Mouse (Mus musculus) embryonic facial prominence, embryonic 15.5 days (tissue): ENCODE data around the gene Ctdspl. TPM values are rescaled to one million over a fixed set of nuclear protein-coding genes. Genes with fewer than 3 reads are reported as not detected.

Experiments
- ATAC-seq: fragments of 200-750 bp; cut with Nextera tagmentation; 2 replicates; pipeline ENCODE4 v1.8.0; 2017; ENCODE audit warnings: low read depth, moderate TSS enrichment; ENCODE audit not compliant: insufficient number of reproducible peaks, low FRiP score, low TSS enrichment
- H3K27ac ChIP-seq: fragments of 300-500 bp; sonication (generic); replicated peaks from 2 replicates; pipeline ENCODE4 v1.5.1; 2015; ENCODE audit warnings: mild to moderate bottlenecking, inconsistent platforms
- H3K27me3 ChIP-seq: fragments of 300-500 bp; sonication (generic); 2 replicates; pipeline ENCODE4 v1.6.1; 2015; ENCODE audit warnings: inconsistent platforms
- H3K36me3 ChIP-seq: fragments of 300-500 bp; sonication (generic); 2 replicates; pipeline ENCODE4 v1.6.1; 2015; ENCODE audit warnings: mild to moderate bottlenecking, inconsistent platforms
- H3K4me1 ChIP-seq: fragments of 300-500 bp; sonication (generic); 2 replicates; pipeline ENCODE4 v1.6.1; 2015; ENCODE audit warnings: inconsistent platforms
- H3K4me2 ChIP-seq: fragments of 300-500 bp; sonication (generic); replicated peaks from 2 replicates; pipeline ENCODE4 v1.6.1; 2015; ENCODE audit warnings: mild to moderate bottlenecking, inconsistent platforms
- H3K4me3 ChIP-seq: fragments of 300-500 bp; sonication (generic); replicated peaks from 2 replicates; pipeline ENCODE4 v1.5.1; 2015; ENCODE audit warnings: mild to moderate bottlenecking, inconsistent platforms
- H3K9ac ChIP-seq: fragments of 300-500 bp; sonication (generic); 2 replicates; pipeline ENCODE4 v1.6.1; 2015; ENCODE audit warnings: inconsistent platforms
- H3K9me3 ChIP-seq: fragments of 300-500 bp; sonication (generic); replicated peaks from 2 replicates; pipeline ENCODE4 v1.6.1; 2016; ENCODE audit warnings: inconsistent platforms
- WGBS: fragments of 180-500 bp; shearing (Covaris S2); methylation state at CpG from one replicate; pipeline ENCODE4 v1.1.7; 2015; 5-methylcytosine and 5-hydroxymethylcytosine counted together
- polyA plus RNA-seq: library from polyadenylated mRNA; unstranded; fragments of >200 nt; fragmentation: Nextera tagmentation; extraction: Ambion mirVana; gene quantifications from 2 replicates; pipeline ENCODE4 v1.2.1, GENCODE M21; 2015

Gene Ctdspl
- polyA plus RNA-seq, 1 experiment from 2014 or later = 19.2 TPM

DNA sequence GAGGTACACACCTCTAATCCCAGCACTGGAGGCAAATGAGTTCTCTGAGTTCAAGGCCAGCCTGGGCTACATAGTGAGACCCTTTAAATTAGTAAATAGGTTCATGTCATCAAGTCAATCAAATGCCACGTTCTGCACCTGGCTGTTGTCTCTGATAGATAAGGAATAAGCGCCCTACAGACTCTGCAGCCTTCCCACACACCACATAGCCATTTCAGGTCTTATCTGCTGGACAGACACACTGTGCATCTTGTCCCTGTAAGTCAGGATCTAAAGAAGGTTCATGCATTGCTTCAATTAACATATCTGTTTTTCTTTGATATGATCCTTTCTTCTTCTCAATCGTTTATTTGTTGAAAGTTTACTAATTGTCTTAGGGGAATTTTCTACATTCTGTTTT, 112.3 kb downstream of the Ctdspl start:
- Histone ChIP-seq H3K9me3 (no peaks in the 10 kb centered on the region), H3K36me3 (peaks cover 43% of the 10 kb centered on the region), H3K4me1 (peaks cover 12% of the 10 kb centered on the region; the same call in 1 of the 2 replicates), H3K4me3 (no peak overlapping the region), H3K4me2 (no peak overlapping the region), H3K9ac (no peak overlapping the region), H3K27ac (no peak overlapping the region), H3K27me3 (no peaks in the 10 kb centered on the region)
- WGBS = 89% methylated on average over 3 of the region's 3 CpGs
- ATAC-seq = no peak

DNA sequence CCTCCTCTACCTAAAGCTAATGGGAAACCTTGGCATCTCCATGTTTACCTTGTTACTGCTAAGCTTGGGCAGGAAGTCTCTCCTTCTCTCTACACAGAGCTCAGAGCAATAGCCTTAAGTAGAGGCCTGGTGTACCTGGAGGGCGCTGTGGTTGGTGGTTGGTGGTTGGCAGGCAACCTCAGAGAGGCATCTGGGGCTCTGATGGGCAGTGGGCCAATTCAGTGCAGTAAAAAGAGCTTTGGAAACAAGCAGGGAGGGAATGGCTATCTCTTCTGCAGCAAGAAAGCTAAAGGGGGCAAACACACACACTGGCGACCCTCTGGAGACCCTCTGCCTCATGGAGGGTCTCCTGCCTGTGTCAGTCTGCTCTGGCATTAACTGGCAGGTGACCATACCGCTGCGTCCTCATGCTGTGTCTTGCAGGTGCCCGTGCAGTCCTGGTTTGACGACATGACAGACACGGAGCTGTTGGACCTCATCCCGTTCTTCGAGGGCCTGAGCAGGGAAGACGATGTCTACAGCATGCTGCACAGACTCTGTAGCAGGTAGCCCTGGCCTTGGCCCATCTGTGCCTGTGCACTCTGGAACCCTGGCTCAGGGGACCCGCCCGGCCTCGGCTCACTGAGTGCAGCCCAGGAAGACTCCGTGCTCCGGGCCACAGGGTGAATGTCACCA, 114.0 kb downstream of the Ctdspl start:
- H3K36me3 ChIP-seq = peaks cover 36% of the 10 kb centered on the region
- ATAC-seq = no peak
- 91% methylated on average over 15 of the region's 15 CpGs for WGBS

GRCm38 (mm10) chr9:119048182-119048903, 122.1 kb downstream of the Ctdspl start:
- Histone ChIP-seq H3K27me3 (no peaks in the 10 kb centered on the region), H3K4me3 (no peak overlapping the region), H3K4me2 (no peak overlapping the region), H3K36me3 (no peaks in the 10 kb centered on the region), H3K9me3 (no peaks in the 10 kb centered on the region), H3K27ac (no peak overlapping the region), H3K4me1 (peaks cover 26% of the 10 kb centered on the region), H3K9ac (no peak overlapping the region)
- 66% methylated on average over 11 of the region's 11 CpGs for WGBS
- no peak for ATAC-seq

More for the DNA sequence above, 114.0 kb downstream of the Ctdspl start:
- Histone ChIP-seq H3K4me3 (no peak overlapping the region), H3K9me3 (no peaks in the 10 kb centered on the region), H3K9ac (no peak overlapping the region), H3K27me3 (no peaks in the 10 kb centered on the region), H3K4me1 (peaks cover 11% of the 10 kb centered on the region; the same call in 1 of the 2 replicates), H3K27ac (no peak overlapping the region), H3K4me2 (no peak overlapping the region)

- Histone ChIP-seq H3K4me3 (no peak overlapping the region), H3K9ac (no peak overlapping the region), H3K9me3 (no peaks in the 10 kb centered on the region), H3K4me2 (no peak overlapping the region), H3K27ac (no peak overlapping the region), H3K27me3 (no peaks in the 10 kb centered on the region), H3K4me1 (peaks cover 28% of the 10 kb centered on the region), H3K36me3 (no peaks in the 10 kb centered on the region)
- ATAC-seq = no peak
- 74% methylated on average over 2 of the region's 2 CpGs for WGBS
Observed at GRCm38 (mm10) chr9:119051158-119051557, 124.9 kb downstream of the Ctdspl start.

DNA sequence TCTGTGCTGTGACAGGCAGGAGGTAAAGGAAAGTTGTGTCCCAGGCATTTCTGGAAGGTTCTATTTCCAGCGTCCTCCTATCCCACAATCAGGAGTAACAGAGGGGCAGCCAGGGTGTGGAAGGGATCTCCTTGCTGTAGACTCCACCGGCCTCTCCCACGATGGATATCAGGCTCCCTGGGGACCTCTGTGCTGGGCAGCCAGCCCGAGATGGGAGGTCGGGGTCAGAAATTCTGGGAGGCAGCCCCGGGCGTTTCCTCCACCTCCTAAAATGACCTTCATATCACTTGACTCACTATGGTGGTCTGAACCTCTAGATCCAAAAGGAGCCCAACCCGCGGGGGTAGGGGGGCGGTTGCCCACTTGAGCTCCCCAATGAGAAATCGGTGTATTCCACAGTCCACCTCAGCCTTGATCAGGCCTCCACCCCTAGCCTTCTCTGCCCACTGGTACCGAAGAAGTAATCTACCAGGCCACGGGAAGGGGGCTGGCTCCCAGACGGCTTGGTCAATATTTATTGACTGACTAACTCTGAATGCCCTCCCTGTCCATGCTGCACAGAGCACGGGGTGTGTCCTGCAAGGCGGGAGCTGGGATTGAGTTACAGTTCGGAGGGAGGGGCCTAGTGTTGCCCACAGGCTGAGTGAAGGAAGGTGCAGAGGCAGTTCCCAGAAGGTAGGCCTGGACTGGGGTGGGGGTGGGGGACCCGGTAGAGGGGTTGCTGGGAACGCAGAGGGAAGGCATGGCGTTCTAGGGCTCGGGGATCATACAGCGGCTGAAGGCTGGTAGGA, 126.1 kb downstream of the Ctdspl start, which contains the start of gene Vill:
TSS of gene Vill (plus strand) at position 625 of the 791 bp plus-strand sequence.
- Histone ChIP-seq H3K9me3 (no peaks in the 10 kb centered on the region), H3K27me3 (no peaks in the 10 kb centered on the region), H3K36me3 (no peaks in the 10 kb centered on the region), H3K27ac (peak within 1 kb of the TSS; percentile 28), H3K4me1 (peaks cover 28% of the 10 kb centered on the region), H3K9ac (peak within 1 kb of the TSS; percentile 16; the same call in 1 of the 2 replicates), H3K4me2 (peak within 1 kb of the TSS; percentile 73), H3K4me3 (peak within 1 kb of the TSS; percentile 43)
- ATAC-seq = peak; percentile 85
- WGBS = 15% methylated on average over 22 of the region's 22 CpGs

DNA sequence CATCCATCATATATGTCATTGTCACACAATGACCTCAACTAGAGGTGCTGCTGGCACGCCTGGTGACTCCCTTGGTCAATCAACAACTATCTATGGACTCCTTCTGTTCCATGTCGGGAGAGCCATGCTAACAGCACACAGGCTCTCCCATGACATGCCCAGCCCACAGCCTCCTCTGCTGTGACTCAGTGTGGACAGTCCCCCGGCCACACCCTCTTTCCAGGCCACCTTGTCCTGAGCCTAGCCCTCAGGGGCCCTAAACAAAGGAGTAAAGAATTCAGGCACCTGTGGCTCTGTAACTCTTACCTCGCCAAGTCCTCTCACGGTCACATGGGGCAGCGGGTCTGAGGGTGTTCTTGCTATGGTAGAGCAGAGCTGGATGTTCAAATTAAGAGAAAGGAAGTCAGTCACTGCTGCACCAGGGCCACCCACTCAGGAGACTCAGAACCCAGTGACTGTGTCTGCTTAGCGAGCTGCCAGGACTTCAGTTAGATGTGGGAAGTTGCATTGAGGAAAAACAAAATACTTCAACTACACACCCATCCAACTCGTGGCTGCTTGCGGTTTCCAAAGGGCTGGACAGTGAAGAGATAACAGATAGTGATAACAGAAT, 127.8 kb downstream of the Ctdspl start:
- no peaks in the 10 kb centered on the region for H3K27me3 ChIP-seq
- peaks cover 22% of the 10 kb centered on the region for H3K4me1 ChIP-seq
- no peak overlapping the region for H3K27ac ChIP-seq
- H3K9ac ChIP-seq = no peak overlapping the region
- WGBS = 78% methylated on average over 9 of the region's 9 CpGs
- H3K36me3 ChIP-seq = no peaks in the 10 kb centered on the region
- no peaks in the 10 kb centered on the region for H3K9me3 ChIP-seq
- no peak overlapping the region for H3K4me3 ChIP-seq
- peak overlapping the region; percentile 73; the same call in 1 of the 2 replicates for H3K4me2 ChIP-seq
- ATAC-seq = no peak

DNA sequence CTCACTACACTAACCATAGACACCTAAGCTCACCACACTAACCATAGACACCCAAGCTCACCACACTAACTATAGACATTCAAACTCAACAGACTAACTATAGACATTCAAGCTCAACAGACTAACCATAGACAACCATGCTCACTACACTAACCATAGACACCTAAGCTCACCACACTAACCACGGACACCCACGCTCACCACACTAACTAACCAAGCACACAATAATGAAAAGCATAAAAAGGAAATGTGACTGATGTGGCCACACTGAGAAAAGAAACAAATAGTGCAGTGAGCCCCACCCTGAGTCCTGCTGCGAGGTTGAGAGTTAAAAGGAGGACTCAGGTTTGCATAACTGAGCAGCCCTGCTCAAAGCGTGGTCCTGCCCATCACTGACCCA, 129.1 kb downstream of the Ctdspl start:
- WGBS = 79% methylated on average over 4 of the region's 4 CpGs
- H3K9me3 ChIP-seq = no peaks in the 10 kb centered on the region
- H3K4me2 ChIP-seq = no peak overlapping the region
- no peak overlapping the region for H3K9ac ChIP-seq
- no peaks in the 10 kb centered on the region for H3K36me3 ChIP-seq
- H3K27me3 ChIP-seq = no peaks in the 10 kb centered on the region
- no peak for ATAC-seq
- H3K4me3 ChIP-seq = no peak overlapping the region
- H3K4me1 ChIP-seq = peaks cover 22% of the 10 kb centered on the region
- H3K27ac ChIP-seq = no peak overlapping the region

DNA sequence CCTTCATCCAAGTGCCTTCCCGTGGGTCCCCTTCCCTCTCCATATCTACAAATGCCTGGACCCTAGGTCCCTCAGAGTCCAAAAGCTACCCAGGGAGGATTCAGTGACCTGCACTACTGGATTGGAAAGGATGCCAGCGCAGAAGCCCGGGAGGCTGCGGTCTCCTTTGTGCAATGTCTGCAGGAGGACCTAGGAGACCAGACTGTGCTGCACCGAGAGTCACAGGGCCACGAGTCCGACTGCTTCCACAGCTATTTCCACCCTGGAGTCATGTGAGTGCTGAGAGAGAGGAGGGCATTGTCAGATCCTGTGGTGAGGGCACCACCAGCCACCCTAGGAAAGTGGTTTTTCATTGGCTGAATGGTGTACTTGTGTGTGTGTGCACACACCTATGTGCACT, 132.0 kb downstream of the Ctdspl start:
- Histone ChIP-seq H3K9ac (no peak overlapping the region), H3K4me2 (no peak overlapping the region), H3K4me3 (no peak overlapping the region), H3K36me3 (no peaks in the 10 kb centered on the region), H3K27ac (no peak overlapping the region), H3K4me1 (peaks cover 15% of the 10 kb centered on the region), H3K27me3 (no peaks in the 10 kb centered on the region), H3K9me3 (no peaks in the 10 kb centered on the region)
- WGBS = 79% methylated on average over 7 of the region's 7 CpGs
- no peak for ATAC-seq

- Histone ChIP-seq H3K4me2 (no peak overlapping the region), H3K9ac (no peak overlapping the region), H3K4me3 (no peak overlapping the region), H3K4me1 (peaks cover 12% of the 10 kb centered on the region), H3K27me3 (no peaks in the 10 kb centered on the region), H3K27ac (no peak overlapping the region), H3K9me3 (no peaks in the 10 kb centered on the region), H3K36me3 (no peaks in the 10 kb centered on the region)
- ATAC-seq = no peak
- WGBS = 87% methylated on average over 10 of the region's 10 CpGs
Observed at GRCm38 (mm10) chr9:119060701-119061100, 134.4 kb downstream of the Ctdspl start.

DNA sequence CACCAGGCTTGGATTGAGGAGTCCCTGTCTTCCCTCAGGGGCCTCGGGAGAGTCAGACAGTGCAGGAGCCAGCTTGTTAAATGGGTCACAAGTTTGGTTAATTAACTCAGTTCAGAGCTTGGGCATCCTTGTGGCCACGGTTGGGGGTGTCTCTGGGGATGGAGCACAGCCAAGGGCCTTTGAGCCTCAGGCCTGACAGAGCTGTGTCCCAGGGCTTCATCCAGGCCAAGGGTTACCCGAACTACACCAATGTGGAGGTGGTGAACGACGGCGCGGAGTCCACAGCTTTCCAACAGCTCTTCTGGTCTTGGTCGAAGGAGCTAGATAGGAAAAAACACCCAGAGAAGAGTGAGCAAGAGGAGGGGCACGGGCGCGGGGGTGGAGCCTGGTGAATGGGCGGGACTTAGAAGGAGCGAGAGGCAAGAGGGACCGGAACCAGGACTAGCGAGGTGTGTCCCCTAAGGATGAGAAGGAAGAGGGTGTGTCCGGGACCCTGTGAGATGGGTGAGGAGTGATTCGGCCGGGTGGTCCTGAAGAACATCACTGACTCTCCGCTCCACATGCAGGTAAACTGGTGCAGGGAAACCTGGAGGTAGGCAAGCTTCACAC, 136.9 kb downstream of the Ctdspl start:
- Histone ChIP-seq H3K4me3 (no peak overlapping the region), H3K9me3 (no peaks in the 10 kb centered on the region), H3K4me2 (no peak overlapping the region), H3K27ac (no peak overlapping the region), H3K36me3 (no peaks in the 10 kb centered on the region), H3K4me1 (peaks cover 20% of the 10 kb centered on the region), H3K27me3 (no peaks in the 10 kb centered on the region), H3K9ac (no peak overlapping the region)
- ATAC-seq = no peak
- 27% methylated on average over 19 of the region's 19 CpGs for WGBS
